Mouse (Mus musculus) lung, adult 2 months (tissue): ENCODE results near the gene Ndufs2.

ENCODE experiments used
- CTCF ChIP-seq: fragments of 200-500 bp; IDR thresholded peaks from 2 replicates; pipeline ENCODE4 v1.5.1; 2011; ENCODE audit warnings: mild to moderate bottlenecking, low read length, control low read depth; ENCODE audit not compliant: insufficient read depth
- POLR2A ChIP-seq: fragments of 200-500 bp; IDR thresholded peaks from 2 replicates; pipeline ENCODE4 v1.6.1; 2011; ENCODE audit warnings: low read depth, mild to moderate bottlenecking, control low read depth, low read length, borderline replicate concordance; ENCODE audit errors: extremely low read depth

DNA sequence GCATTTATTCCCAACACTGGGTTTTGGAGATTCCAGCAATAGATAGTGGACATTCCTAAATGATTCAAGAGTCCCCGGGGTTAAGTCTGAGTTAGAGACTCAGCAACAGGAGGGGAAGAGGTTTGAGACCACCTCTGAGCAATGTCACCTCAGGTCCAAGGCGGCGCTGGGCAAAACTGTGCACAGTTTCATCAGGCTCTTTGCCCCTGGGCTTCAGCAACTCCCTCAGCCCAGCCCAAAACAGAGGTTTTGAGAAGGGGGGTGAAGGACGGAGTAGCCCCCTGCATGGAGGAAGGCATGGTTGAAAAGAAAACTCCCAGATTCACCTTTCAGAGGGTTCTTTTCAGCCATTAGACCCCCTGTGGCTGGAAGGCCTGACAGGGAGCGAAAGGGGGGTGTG lies 28.5 kb upstream of the Ndufs2 start:
- TF ChIP-seq POLR2A (no peak), CTCF (no peak)
